Mouse (Mus musculus) MN1 (cell line): ENCODE measurements around the gene Atg7.
"Not testable (repeated sequence)": the region's sequence is repeated elsewhere in the genome, so short reads cannot be mapped to it uniquely, and the experiment has no call there.

Experiments used
- DNase-seq: peaks from one replicate; pipeline ENCODE4 v3.0.0-alpha.2; 2016; ENCODE audit warnings: low spot score

Gene Atg7

GRCm38 (mm10) chr6:114642601-114643528, at the start of gene Atg7:
Atg7 (plus strand) TSS chr6:114643097.
- peak; percentile 93 for DNase-seq

GRCm38 (mm10) chr6:114614076-114614475, 28.8 kb upstream of the Atg7 start:
- not testable (repeated sequence) for DNase-seq

- not testable (repeated sequence) for DNase-seq
These were observed 9.0 kb upstream of the Atg7 start for GRCm38 (mm10) chr6:114633886-114634285.

GRCm38 (mm10) chr6:114643716-114644115, 819 bp downstream of the Atg7 start:
- peak; percentile 20 for DNase-seq

GRCm38 (mm10) chr6:114644531-114644930, 1.6 kb downstream of the Atg7 start:
- no peak for DNase-seq

- no peak for DNase-seq
These were observed 3.3 kb downstream of the Atg7 start for GRCm38 (mm10) chr6:114646201-114646600.

GRCm38 (mm10) chr6:114647011-114647410, 4.1 kb downstream of the Atg7 start:
- no peak for DNase-seq

- DNase-seq = no peak
These were observed 5.6 kb downstream of the Atg7 start for GRCm38 (mm10) chr6:114648352-114649030.

GRCm38 (mm10) chr6:114652209-114652608, 9.3 kb downstream of the Atg7 start:
- peak; percentile 75 for DNase-seq

GRCm38 (mm10) chr6:114656826-114657600, 14.1 kb downstream of the Atg7 start:
- no peak for DNase-seq

GRCm38 (mm10) chr6:114657807-114658206, 14.9 kb downstream of the Atg7 start:
- no peak for DNase-seq

GRCm38 (mm10) chr6:114659278-114659991, 16.5 kb downstream of the Atg7 start:
- no peak for DNase-seq

GRCm38 (mm10) chr6:114659992-114660800, 17.3 kb downstream of the Atg7 start:
- DNase-seq = no peak

- DNase-seq = no peak
These were observed 20.8 kb downstream of the Atg7 start for GRCm38 (mm10) chr6:114663707-114664106.

GRCm38 (mm10) chr6:114664716-114665115, 21.8 kb downstream of the Atg7 start:
- DNase-seq = no peak

- no peak for DNase-seq
These were observed 24.6 kb downstream of the Atg7 start for GRCm38 (mm10) chr6:114667518-114667917.

- DNase-seq = no peak
These were observed 31.9 kb downstream of the Atg7 start for GRCm38 (mm10) chr6:114674771-114675170.

- peak; percentile 53 for DNase-seq
These were observed 33.2 kb downstream of the Atg7 start for GRCm38 (mm10) chr6:114676091-114676490.

- no peak for DNase-seq
These were observed 39.3 kb downstream of the Atg7 start for GRCm38 (mm10) chr6:114682092-114682711.

- peak; percentile 26 for DNase-seq
These were observed 40.8 kb downstream of the Atg7 start for GRCm38 (mm10) chr6:114683741-114684140.
